Comparison of ENCODE assay signal across 10 mouse cellular contexts in genomic region chr4:101718991-101719580, GRCm38 (mm10). TPM values are rescaled to one million over a fixed set of nuclear protein-coding genes. Genes with fewer than 3 reads are reported as not detected.
DNase-seq lines count a peak whose midpoint lies in the region; ATAC-seq and TF ChIP-seq lines count a peak whose summit lies in the region.
"Had no signal": no experiment of that assay in that cellular context is flagged by ENCODE, and none has a peak within 500 bp of the region (broad histone marks: within the 10 kb centered on the region; RNA-seq: fewer than 3 reads in every experiment).

No protein-coding gene starts in this region.

- ATAC-seq in hindbrain, postnatal 0 days: no peak
- ATAC-seq in hindbrain, embryonic 11.5 days (ENCODE audit: low FRiP score): no peak
- no peak for ATAC-seq in embryonic facial prominence, embryonic 15.5 days (ENCODE audit: insufficient number of reproducible peaks, low FRiP score, low TSS enrichment, low read depth)
- ATAC-seq in megakaryocyte progenitor cell, adult 5-6 weeks (replicated peaks; ENCODE audit: poor library complexity): no peak

- peak; percentile 37 for DNase-seq in hindbrain, postnatal 0 days (ENCODE audit: low spot score)
- DNase-seq in hindbrain, embryonic 11.5 days (ENCODE audit: low spot score): no peak
- peak; percentile 6 for DNase-seq in ZHBTc4 (ENCODE audit: low read depth, low spot score)
- peak; percentile 15 to 24 for DNase-seq in layer of hippocampus, postnatal 36 days
- no peak for DNase-seq in testis, postnatal 14 days (ENCODE audit: low spot score)
- DNase-seq in adrenal gland, adult 2 months: no peak

- no peak overlapping the region for H3K27ac ChIP-seq in hindbrain, postnatal 0 days
- no peak overlapping the region for H3K27ac ChIP-seq in hindbrain, embryonic 11.5 days (ENCODE audit: low read depth, low read length)
- H3K27ac ChIP-seq in embryonic facial prominence, embryonic 15.5 days (replicated peaks): peak overlapping the region; percentile 65; the same call in 1 of the 2 replicates
- H3K27ac ChIP-seq: stomach, embryonic 15.5 days had no signal

- H3K9ac ChIP-seq in hindbrain, postnatal 0 days (replicated peaks; ENCODE audit: low read length): no peak overlapping the region
- H3K9ac ChIP-seq in hindbrain, embryonic 11.5 days (ENCODE audit: low read depth, low read length): no peak overlapping the region
- H3K9ac ChIP-seq in embryonic facial prominence, embryonic 15.5 days: no peak overlapping the region
- H3K9ac ChIP-seq: stomach, embryonic 15.5 days had no signal

- peak; percentile 28 for TF ChIP-seq CTCF in hindbrain, postnatal 0 days (IDR thresholded peaks at IDR 0.05; ENCODE audit: low read depth)

- H3K4me2 ChIP-seq in hindbrain, postnatal 0 days (ENCODE audit: low read depth, low read length): no peak overlapping the region
- no peak overlapping the region for H3K4me2 ChIP-seq in hindbrain, embryonic 11.5 days (replicated peaks; ENCODE audit: low read depth, low read length)
- no peak overlapping the region for H3K4me2 ChIP-seq in embryonic facial prominence, embryonic 15.5 days (replicated peaks)
- H3K4me2 ChIP-seq: stomach, embryonic 15.5 days had no signal

- no peaks in the 10 kb centered on the region for H3K27me3 ChIP-seq in hindbrain, postnatal 0 days (ENCODE audit: insufficient read depth, low read length)
- peaks cover 9% of the 10 kb centered on the region for H3K27me3 ChIP-seq in hindbrain, embryonic 11.5 days (ENCODE audit: control insufficient read depth, insufficient read depth, low read length)
- no peaks in the 10 kb centered on the region for H3K27me3 ChIP-seq in embryonic facial prominence, embryonic 15.5 days

- 7% methylated on average over 5 of the region's 5 CpGs for WGBS in hindbrain, postnatal 0 days
- WGBS in hindbrain, embryonic 11.5 days: 7% methylated on average over 5 of the region's 5 CpGs
- WGBS in embryonic facial prominence, embryonic 15.5 days: 8% methylated on average over 5 of the region's 5 CpGs

- H3K36me3 ChIP-seq in hindbrain, postnatal 0 days (ENCODE audit: insufficient read depth, low read length): no peaks in the 10 kb centered on the region
- no peaks in the 10 kb centered on the region for H3K36me3 ChIP-seq in hindbrain, embryonic 11.5 days (ENCODE audit: control insufficient read depth, insufficient read depth, low read length)
- no peaks in the 10 kb centered on the region for H3K36me3 ChIP-seq in embryonic facial prominence, embryonic 15.5 days
- H3K36me3 ChIP-seq: stomach, embryonic 15.5 days had no signal

- no peaks in the 10 kb centered on the region for H3K9me3 ChIP-seq in hindbrain, postnatal 0 days (ENCODE audit: low read length)
- H3K9me3 ChIP-seq in hindbrain, embryonic 11.5 days (ENCODE audit: control insufficient read depth, low read length): no peaks in the 10 kb centered on the region
- H3K9me3 ChIP-seq in embryonic facial prominence, embryonic 15.5 days (replicated peaks): no peaks in the 10 kb centered on the region
- H3K9me3 ChIP-seq: stomach, embryonic 15.5 days had no signal

- no peak overlapping the region for H3K4me3 ChIP-seq in hindbrain, postnatal 0 days (ENCODE audit: low read length)
- no peak overlapping the region for H3K4me3 ChIP-seq in hindbrain, embryonic 11.5 days (ENCODE audit: low read depth, low read length)
- no peak overlapping the region for H3K4me3 ChIP-seq in embryonic facial prominence, embryonic 15.5 days (replicated peaks)
- H3K4me3 ChIP-seq: myocyte; stomach, embryonic 15.5 days had no signal

- no peaks in the 10 kb centered on the region for H3K4me1 ChIP-seq in hindbrain, postnatal 0 days (ENCODE audit: insufficient read depth, low read length)
- no peaks in the 10 kb centered on the region for H3K4me1 ChIP-seq in hindbrain, embryonic 11.5 days (replicated peaks; ENCODE audit: control insufficient read depth, insufficient read depth, low read length)
- peaks cover 8% of the 10 kb centered on the region; the same call in 1 of the 2 replicates for H3K4me1 ChIP-seq in embryonic facial prominence, embryonic 15.5 days

RNA-seq across cellular contexts. Expression of gene Lepr, which starts 1.9 kb away (rescaled TPM):
- total RNA-seq in hindbrain, postnatal 0 days (2014; rRNA removed): 4.3 and 6.6 TPM in 2 replicates
- polyA plus RNA-seq in hindbrain, postnatal 0 days (2015; fragmentation: Nextera tagmentation; extraction: Ambion mirVana): 3.7 and 3.8 TPM in 2 replicates
- polyA plus RNA-seq in hindbrain, embryonic 11.5 days (2014; fragmentation: Nextera tagmentation; extraction: Ambion mirVana): 5.3 and 6.5 TPM in 2 replicates
- 12.7 and 14.2 TPM in 2 replicates for polyA plus RNA-seq in embryonic facial prominence, embryonic 15.5 days (2015; fragmentation: Nextera tagmentation; extraction: Ambion mirVana)
- 1 to 10 TPM; 1.9 to 3.0 TPM for total RNA-seq in layer of hippocampus, postnatal 36 days (2021)
- 0.91 TPM in 1 of 2 replicates, not detected in the other for total RNA-seq in megakaryocyte progenitor cell, adult 5-6 weeks (2015)
- total RNA-seq in megakaryocyte progenitor cell, adult 5-6 weeks (2017): 0.04 TPM in 1 of 2 replicates, not detected in the other
- 10 to 100 TPM; 10.3 to 10.9 TPM for total RNA-seq in adrenal gland, adult 2 months (2021)
- 0.65 and 1.5 TPM in 2 replicates for polyA plus RNA-seq in adrenal gland, adult 2 months (2012; rRNA removed)

Comparison
In these comparisons a context has a peak if more than half of its experiments do, and no peak if none do; other contexts are left out.
1. DNase-seq: peak in hindbrain, postnatal 0 days (single experiment), ZHBTc4 (single experiment) and layer of hippocampus, postnatal 36 days (2 of 2); none in hindbrain, embryonic 11.5 days (single experiment), testis, postnatal 14 days (single experiment) and adrenal gland, adult 2 months (single experiment).